Mouse (Mus musculus) stomach, embryonic 16.5 days (tissue): ENCODE measurements around the gene Sgo2a. TPM values are rescaled to one million over a fixed set of nuclear protein-coding genes. Genes with fewer than 3 reads are reported as not detected.
"Not testable (repeated sequence)": the region's sequence is repeated elsewhere in the genome, so short reads cannot be mapped to it uniquely, and the experiment has no call there.

ENCODE experiments used
- ATAC-seq: fragments of 200-750 bp; cut with Nextera tagmentation; 2 replicates; pipeline ENCODE4 v1.8.0; 2017; ENCODE audit warnings: moderate number of reproducible peaks, moderate TSS enrichment; ENCODE audit not compliant: insufficient read depth, low FRiP score
- H3K27ac ChIP-seq: fragments of 300-500 bp; sonication (generic); 2 replicates; pipeline ENCODE4 v1.5.1; 2014; ENCODE audit warnings: low read length
- H3K27me3 ChIP-seq: fragments of 300-500 bp; sonication (generic); 2 replicates; pipeline ENCODE4 v1.6.1; 2014; ENCODE audit warnings: low read length, control low read depth, mixed read lengths; ENCODE audit not compliant: control insufficient read depth, insufficient read depth
- H3K36me3 ChIP-seq: fragments of 300-500 bp; sonication (generic); 2 replicates; pipeline ENCODE4 v1.6.1; 2014; ENCODE audit warnings: low read length; ENCODE audit not compliant: control insufficient read depth, insufficient read depth
- H3K4me1 ChIP-seq: fragments of 300-500 bp; sonication (generic); 2 replicates; pipeline ENCODE4 v1.6.1; 2014; ENCODE audit warnings: low read length, control low read depth, mixed read lengths; ENCODE audit not compliant: control insufficient read depth, insufficient read depth
- H3K4me2 ChIP-seq: fragments of 300-500 bp; sonication (generic); 2 replicates; pipeline ENCODE4 v1.6.1; 2014; ENCODE audit warnings: low read depth, low read length, mixed read lengths
- H3K4me3 ChIP-seq: fragments of 300-500 bp; sonication (generic); replicated peaks from 2 replicates; pipeline ENCODE4 v1.5.1; 2014; ENCODE audit warnings: mild to moderate bottlenecking, low read length
- H3K9ac ChIP-seq: fragments of 300-500 bp; sonication (generic); 2 replicates; pipeline ENCODE4 v1.6.1; 2014; ENCODE audit warnings: low read length
- H3K9me3 ChIP-seq: fragments of 300-500 bp; sonication (generic); replicated peaks from 2 replicates; pipeline ENCODE4 v1.6.1; 2016; ENCODE audit warnings: low read length, control low read depth; ENCODE audit not compliant: control insufficient read depth
- WGBS: fragments of 180-500 bp; shearing (Covaris S2); extraction: QIAGEN DNeasy Blood & Tissue Kit; methylation state at CpG from one replicate; pipeline ENCODE4 v1.1.7; 2014; 5-methylcytosine and 5-hydroxymethylcytosine counted together
- polyA plus RNA-seq: library from polyadenylated mRNA; unstranded; fragments of >200 nt; fragmentation: Nextera tagmentation; extraction: Ambion mirVana; gene quantifications from 2 replicates; pipeline ENCODE4 v1.2.1, GENCODE M21; 2015

The Sgo2a gene
- polyA plus RNA-seq, 1 experiment from 2014 or later: 13.1 TPM

GRCm38 (mm10) chr1:58027707-58028106, 31.9 kb downstream of the Sgo2a start:
- Histone ChIP-seq H3K9me3 (no peaks in the 10 kb centered on the region), H3K9ac (no peak overlapping the region), H3K4me3 (no peak overlapping the region), H3K4me1 (peaks cover 10% of the 10 kb centered on the region), H3K4me2 (no peak overlapping the region), H3K27me3 (no peaks in the 10 kb centered on the region), H3K27ac (no peak overlapping the region), H3K36me3 (no peaks in the 10 kb centered on the region)
- 72% methylated on average over 7 of the region's 7 CpGs for WGBS
- ATAC-seq: no peak

GRCm38 (mm10) chr1:58029636-58030117, 33.9 kb downstream of the Sgo2a start, which contains the start of gene Aox1:
Gene Aox1, plus strand, starts transcription at chr1:58029931.
- peak within 1 kb of the TSS; percentile 14 for H3K27ac ChIP-seq
- H3K9ac ChIP-seq: peak within 1 kb of the TSS; percentile 20

GRCm38 (mm10) chr1:58030156-58030871, 34.5 kb downstream of the Sgo2a start:
- peak overlapping the region; percentile 46 for H3K4me2 ChIP-seq
- H3K9me3 ChIP-seq: no peaks in the 10 kb centered on the region
- no peaks in the 10 kb centered on the region for H3K36me3 ChIP-seq
- peaks cover 10% of the 10 kb centered on the region for H3K4me1 ChIP-seq
- WGBS: 33% methylated on average over 13 of the region's 13 CpGs
- peak overlapping the region; percentile 20 for H3K9ac ChIP-seq
- no peaks in the 10 kb centered on the region for H3K27me3 ChIP-seq
- peak overlapping the region; percentile 24 for H3K4me3 ChIP-seq
- ATAC-seq: no peak
- H3K27ac ChIP-seq: peak overlapping the region; percentile 14

More at GRCm38 (mm10) chr1:58029636-58030117, 33.9 kb downstream of the Sgo2a start, which contains the start of gene Aox1:
- Histone ChIP-seq H3K36me3 (no peaks in the 10 kb centered on the region), H3K4me3 (peak within 1 kb of the TSS; percentile 24), H3K4me2 (peak within 1 kb of the TSS; percentile 46), H3K9me3 (no peaks in the 10 kb centered on the region), H3K27me3 (no peaks in the 10 kb centered on the region), H3K4me1 (peaks cover 10% of the 10 kb centered on the region)
- WGBS: 9% methylated on average over 12 of the region's 12 CpGs
- ATAC-seq: peak; percentile 64; the same call in 1 of the 2 replicates

- no peak overlapping the region for H3K4me2 ChIP-seq
- H3K9ac ChIP-seq: no peak overlapping the region
- 64% methylated on average over 10 of the region's 10 CpGs for WGBS
- H3K27me3 ChIP-seq: no peaks in the 10 kb centered on the region
- no peaks in the 10 kb centered on the region for H3K36me3 ChIP-seq
- peak; percentile 38; the same call in 1 of the 2 replicates for ATAC-seq
- no peak overlapping the region for H3K4me3 ChIP-seq
- peaks cover 10% of the 10 kb centered on the region for H3K4me1 ChIP-seq
- no peak overlapping the region for H3K27ac ChIP-seq
- no peaks in the 10 kb centered on the region for H3K9me3 ChIP-seq
Observed at GRCm38 (mm10) chr1:58031160-58031769, 35.5 kb downstream of the Sgo2a start.

GRCm38 (mm10) chr1:58037306-58037705, 41.5 kb downstream of the Sgo2a start:
- WGBS: 92% methylated on average over 9 of the region's 9 CpGs
- not testable (repeated sequence) for H3K27me3 ChIP-seq, H3K4me2 ChIP-seq, H3K9ac ChIP-seq, ATAC-seq, H3K4me3 ChIP-seq, H3K36me3 ChIP-seq, H3K27ac ChIP-seq, H3K4me1 ChIP-seq, H3K9me3 ChIP-seq

GRCm38 (mm10) chr1:58045076-58045475, 49.3 kb downstream of the Sgo2a start:
- Histone ChIP-seq H3K27me3 (no peaks in the 10 kb centered on the region), H3K27ac (no peak overlapping the region), H3K9ac (no peak overlapping the region), H3K4me2 (no peak overlapping the region), H3K4me1 (no peaks in the 10 kb centered on the region), H3K36me3 (no peaks in the 10 kb centered on the region), H3K4me3 (no peak overlapping the region), H3K9me3 (no peaks in the 10 kb centered on the region)
- ATAC-seq: no peak
- WGBS: 60% methylated on average over 3 of the region's 3 CpGs

- H3K36me3 ChIP-seq: no peaks in the 10 kb centered on the region
- WGBS: 70% methylated on average over 5 of the region's 5 CpGs
- ATAC-seq: no peak
Observed at GRCm38 (mm10) chr1:58045546-58045945, 49.8 kb downstream of the Sgo2a start.

GRCm38 (mm10) chr1:58046721-58047290, 51.0 kb downstream of the Sgo2a start:
- no peaks in the 10 kb centered on the region for H3K36me3 ChIP-seq
- no peak for ATAC-seq
- no peaks in the 10 kb centered on the region for H3K27me3 ChIP-seq

More at GRCm38 (mm10) chr1:58045546-58045945, 49.8 kb downstream of the Sgo2a start:
- H3K9ac ChIP-seq: no peak overlapping the region
- no peaks in the 10 kb centered on the region for H3K4me1 ChIP-seq
- no peaks in the 10 kb centered on the region for H3K27me3 ChIP-seq
- no peak overlapping the region for H3K4me3 ChIP-seq
- no peak overlapping the region for H3K4me2 ChIP-seq
- no peak overlapping the region for H3K27ac ChIP-seq
- no peaks in the 10 kb centered on the region for H3K9me3 ChIP-seq

GRCm38 (mm10) chr1:58049126-58049525, 53.4 kb downstream of the Sgo2a start:
- ATAC-seq: no peak
- Histone ChIP-seq H3K4me2 (no peak overlapping the region), H3K27ac (no peak overlapping the region), H3K4me1 (no peaks in the 10 kb centered on the region), H3K36me3 (no peaks in the 10 kb centered on the region), H3K9ac (no peak overlapping the region), H3K27me3 (no peaks in the 10 kb centered on the region), H3K9me3 (no peaks in the 10 kb centered on the region), H3K4me3 (no peak overlapping the region)
- 90% methylated on average over 5 of the region's 5 CpGs for WGBS

More at GRCm38 (mm10) chr1:58046721-58047290, 51.0 kb downstream of the Sgo2a start:
- Histone ChIP-seq H3K27ac (no peak overlapping the region), H3K4me1 (no peaks in the 10 kb centered on the region), H3K4me3 (no peak overlapping the region), H3K9me3 (no peaks in the 10 kb centered on the region), H3K9ac (no peak overlapping the region), H3K4me2 (no peak overlapping the region)
- WGBS: 72% methylated on average over 3 of the region's 3 CpGs
